Comparison of ENCODE assay signal across 9 mouse cellular contexts in the genomic region with DNA sequence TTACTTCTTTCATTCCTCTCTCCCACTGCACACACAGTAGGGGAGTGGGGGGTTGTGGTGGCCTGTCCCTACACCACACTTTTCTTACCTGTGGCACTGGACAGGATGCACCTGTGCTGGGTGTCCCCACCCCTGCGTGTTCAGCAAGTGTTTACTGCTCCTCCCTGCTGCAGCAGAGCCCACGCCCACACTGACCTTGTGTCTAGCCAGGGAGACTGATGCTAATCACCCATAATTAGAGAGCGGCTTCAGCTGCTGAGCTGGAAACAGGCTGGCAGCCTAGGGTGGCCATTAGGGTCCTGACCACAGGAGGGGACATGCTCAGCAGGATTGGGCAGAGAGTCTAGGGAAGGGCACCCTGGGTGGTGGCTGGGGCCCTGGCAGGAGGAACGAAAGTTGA. TPM values are rescaled to one million over a fixed set of nuclear protein-coding genes. Genes with fewer than 3 reads are reported as not detected.
DNase-seq lines count a peak whose midpoint lies in the region; ATAC-seq and TF ChIP-seq lines count a peak whose summit lies in the region.
"Had no signal": no experiment of that assay in that cellular context is flagged by ENCODE, and none has a peak within 500 bp of the region (broad histone marks: within the 10 kb centered on the region; RNA-seq: fewer than 3 reads in every experiment).

No protein-coding gene starts in this region.

- H3K4me3 ChIP-seq in ES-E14 (ENCODE audit: insufficient read depth in 1 of 2, low read depth in 1 of 2, low read length in 2 of 2, poor library complexity in 1 of 2, severe bottlenecking in 1 of 2), result peak overlapping the region; percentile 19 to 97; a peak in 3 of 4 replicates
- no peak overlapping the region for H3K4me3 ChIP-seq in forebrain, embryonic 14.5 days (ENCODE audit: low read depth, low read length)
- H3K4me3 ChIP-seq in liver, embryonic 15.5 days (replicated peaks), result 0 out of 2 replicates have a peak overlapping the region, but pooled peaks have one; percentile 73

- peak; percentile 59 for DNase-seq in kidney, adult 11 months
- DNase-seq in kidney, adult 8-10 months, result no peak
- DNase-seq in ES-E14 (ENCODE audit: low read depth, low spot score), result no peak
- DNase-seq in forebrain, embryonic 14.5 days (ENCODE audit: low spot score), result no peak
- DNase-seq in right cerebral cortex, adult 2 months (ENCODE audit: low spot score in 2 of 2), result no peak
- no peak for DNase-seq in thymus, postnatal 25 days
- DNase-seq in adrenal gland, adult 8-10 months, result no peak

- in situ Hi-C loops in ES-E14 (cut with MboI; ENCODE audit: low sequenced_read_pairs in 2 of 2, unreplicated experiment in 2 of 2), result no loop called here

- peak overlapping the region; percentile 99 for H3K27ac ChIP-seq in ES-E14 (ENCODE audit: insufficient read depth, low read depth, low read length, poor library complexity, severe bottlenecking)
- H3K27ac ChIP-seq in forebrain, embryonic 14.5 days (ENCODE audit: low read depth, low read length), result no peak overlapping the region
- peak overlapping the region; percentile 95 for H3K27ac ChIP-seq in liver, embryonic 15.5 days (replicated peaks)

- WGBS in forebrain, embryonic 14.5 days, result 89% methylated on average over 4 of the region's 4 CpGs
- 28% methylated on average over 4 of the region's 4 CpGs for WGBS in liver, embryonic 15.5 days (ENCODE audit: insufficient replicate concordance)

- H3K9ac ChIP-seq in ES-E14 (ENCODE audit: insufficient read depth, low read depth, low read length, poor library complexity, severe bottlenecking), result peak overlapping the region; percentile 99
- no peak overlapping the region; the same call in 1 of the 2 replicates for H3K9ac ChIP-seq in forebrain, embryonic 14.5 days (ENCODE audit: low read length)
- H3K9ac ChIP-seq in liver, embryonic 15.5 days, result peak overlapping the region; percentile 70; the same call in 1 of the 2 replicates

- H3K27me3 ChIP-seq in forebrain, embryonic 14.5 days (replicated peaks; ENCODE audit: control insufficient read depth, insufficient read depth, low read length), result no peaks in the 10 kb centered on the region
- no peaks in the 10 kb centered on the region for H3K27me3 ChIP-seq in liver, embryonic 15.5 days

- H3K36me3 ChIP-seq in ES-E14 (ENCODE audit: control insufficient read depth, insufficient read depth, low read length, poor library complexity, severe bottlenecking), result peaks cover 30% of the 10 kb centered on the region; the same call in 1 of the 2 replicates
- H3K36me3 ChIP-seq in forebrain, embryonic 14.5 days (ENCODE audit: control insufficient read depth, insufficient read depth, low read length), result peaks cover 23% of the 10 kb centered on the region
- H3K36me3 ChIP-seq in liver, embryonic 15.5 days (replicated peaks), result peaks cover 28% of the 10 kb centered on the region

- H3K4me1 ChIP-seq in ES-E14 (ENCODE audit: control insufficient read depth in 2 of 2, insufficient read depth in 2 of 2, low read length in 2 of 2, poor library complexity in 1 of 2), result peaks cover 19 to 38% of the 10 kb centered on the region in 2 experiments
- peaks cover 10% of the 10 kb centered on the region for H3K4me1 ChIP-seq in forebrain, embryonic 14.5 days (ENCODE audit: control insufficient read depth, insufficient read depth, low read length)
- peaks cover 76% of the 10 kb centered on the region for H3K4me1 ChIP-seq in liver, embryonic 15.5 days (replicated peaks)

- 0 out of 2 replicates have a peak overlapping the region, but pooled peaks have one; percentile 85 for H3K4me2 ChIP-seq in forebrain, embryonic 14.5 days (ENCODE audit: low read length)
- H3K4me2 ChIP-seq in liver, embryonic 15.5 days, result peak overlapping the region; percentile 81

- no peaks in the 10 kb centered on the region for H3K9me3 ChIP-seq in ES-E14 (ENCODE audit: control insufficient read depth, insufficient read depth, low read depth, low read length)
- no peaks in the 10 kb centered on the region for H3K9me3 ChIP-seq in forebrain, embryonic 14.5 days (replicated peaks; ENCODE audit: control insufficient read depth, low read length)
- H3K9me3 ChIP-seq in liver, embryonic 15.5 days (replicated peaks), result no peaks in the 10 kb centered on the region

- no peak for ATAC-seq in forebrain, embryonic 14.5 days
- no peak for ATAC-seq in liver, embryonic 15.5 days (ENCODE audit: insufficient read depth)

TF ChIP-seq in ES-E14, 5 proteins besides CTCF, POLR2A, EP300 and RAD21:
- TF ChIP-seq HCFC1 (IDR thresholded peaks at IDR 0.05; ENCODE audit: borderline replicate concordance, insufficient read depth, low read length), result no peak
- no peak for TF ChIP-seq MAFK (IDR thresholded peaks at IDR 0.05; ENCODE audit: insufficient read depth, low read depth, low read length)
- TF ChIP-seq CHD2 (IDR thresholded peaks at IDR 0.05; ENCODE audit: low read depth, low read length), result no peak
- no peak for TF ChIP-seq ZNF384 (IDR thresholded peaks at IDR 0.05; ENCODE audit: low read depth, low read length)
- TF ChIP-seq ZC3H11A (IDR thresholded peaks at IDR 0.05; ENCODE audit: borderline replicate concordance, low read depth, low read length), result no peak

RNA-seq across cellular contexts. Expression of a gene that starts 1.7 kb away (rescaled TPM):
- 171 and 204 TPM in 2 replicates for total RNA-seq in ES-E14 (2012; rRNA removed)
- 200 and 220 TPM in 2 replicates for polyA plus RNA-seq in forebrain, embryonic 14.5 days (2014; fragmentation: Nextera tagmentation; extraction: Ambion mirVana)
- polyA plus RNA-seq in liver, embryonic 15.5 days (2015; fragmentation: Nextera tagmentation; extraction: Ambion mirVana), result 148 and 155 TPM in 2 replicates
- total RNA-seq in adrenal gland, adult 8-10 months (2022), result 100 to 1,000 TPM in 1 of 4 experiments, 10 to 100 TPM in 3; 81.4 to 101 (median 86.6) TPM

RNA-seq across cellular contexts. Expression of a gene that starts 14.5 kb away (rescaled TPM):
- total RNA-seq in ES-E14 (2012; rRNA removed), result 15.5 and 21.4 TPM in 2 replicates
- 85.7 and 101 TPM in 2 replicates for polyA plus RNA-seq in forebrain, embryonic 14.5 days (2014; fragmentation: Nextera tagmentation; extraction: Ambion mirVana)
- 21.7 and 22.3 TPM in 2 replicates for polyA plus RNA-seq in liver, embryonic 15.5 days (2015; fragmentation: Nextera tagmentation; extraction: Ambion mirVana)
- total RNA-seq in adrenal gland, adult 8-10 months (2022), result 100 to 1,000 TPM; 129 to 163 (median 131) TPM

RNA-seq across cellular contexts. Expression of a gene that starts 24.0 kb away (rescaled TPM):
- total RNA-seq in ES-E14 (2012; rRNA removed), result 60.1 TPM in 2 replicates
- 87.2 and 94.0 TPM in 2 replicates for polyA plus RNA-seq in forebrain, embryonic 14.5 days (2014; fragmentation: Nextera tagmentation; extraction: Ambion mirVana)
- 23.7 and 26.1 TPM in 2 replicates for polyA plus RNA-seq in liver, embryonic 15.5 days (2015; fragmentation: Nextera tagmentation; extraction: Ambion mirVana)
- total RNA-seq in adrenal gland, adult 8-10 months (2022), result 100 to 1,000 TPM; 187 to 329 (median 253) TPM

RNA-seq across cellular contexts. Expression of a gene that starts 28.5 kb away (rescaled TPM):
- 0.09 and 0.16 TPM in 2 replicates for total RNA-seq in ES-E14 (2012; rRNA removed)
- polyA plus RNA-seq in forebrain, embryonic 14.5 days (2014; fragmentation: Nextera tagmentation; extraction: Ambion mirVana), result 0.06 and 0.10 TPM in 2 replicates
- polyA plus RNA-seq in liver, embryonic 15.5 days (2015; fragmentation: Nextera tagmentation; extraction: Ambion mirVana), result 0.01 and 0.02 TPM in 2 replicates
- under 1 TPM in 3 of 4 experiments, not detected in 1; 0.07 to 0.09 (median 0.08) TPM for total RNA-seq in adrenal gland, adult 8-10 months (2022)
- total RNA-seq: megakaryocyte progenitor cell, adult 5-6 weeks had no signal

RNA-seq across cellular contexts. Expression of a gene that starts 42.5 kb away (rescaled TPM):
- total RNA-seq in ES-E14 (2012; rRNA removed), result 7.0 and 18.8 TPM in 2 replicates
- 0.16 and 0.20 TPM in 2 replicates for polyA plus RNA-seq in forebrain, embryonic 14.5 days (2014; fragmentation: Nextera tagmentation; extraction: Ambion mirVana)
- polyA plus RNA-seq in liver, embryonic 15.5 days (2015; fragmentation: Nextera tagmentation; extraction: Ambion mirVana), result 3.4 and 4.3 TPM in 2 replicates
- 1 to 10 TPM; 1.8 to 3.5 (median 3.0) TPM for total RNA-seq in adrenal gland, adult 8-10 months (2022)
- total RNA-seq: megakaryocyte progenitor cell, adult 5-6 weeks had no signal
